Mouse (Mus musculus) hindbrain, postnatal 0 days (tissue): ENCODE results near the gene Cdc40. TPM values are rescaled to one million over a fixed set of nuclear protein-coding genes. Genes with fewer than 3 reads are reported as not detected.

Experiments used
- ATAC-seq: fragments of 200-750 bp; cut with Nextera tagmentation; 2 replicates; pipeline ENCODE4 v1.8.0; 2017; ENCODE audit warnings: mild to moderate bottlenecking, moderate TSS enrichment, moderate library complexity
- DNase-seq: peaks from one replicate; pipeline ENCODE4 v3.0.0-alpha.2; 2015; ENCODE audit warnings: low spot score
- H3K27ac ChIP-seq: fragments of 300-500 bp; sonication (generic); 2 replicates; pipeline ENCODE4 v1.5.1; 2014; ENCODE audit warnings: mild to moderate bottlenecking
- H3K27me3 ChIP-seq: fragments of 300-500 bp; sonication (generic); 2 replicates; pipeline ENCODE4 v1.6.1; 2014; ENCODE audit warnings: low read length, mixed read lengths; ENCODE audit not compliant: insufficient read depth
- H3K36me3 ChIP-seq: fragments of 300-500 bp; sonication (generic); 2 replicates; pipeline ENCODE4 v1.6.1; 2014; ENCODE audit warnings: low read length, mixed read lengths; ENCODE audit not compliant: insufficient read depth
- H3K4me1 ChIP-seq: fragments of 300-500 bp; sonication (generic); 2 replicates; pipeline ENCODE4 v1.6.1; 2014; ENCODE audit warnings: antibody characterized with exemption, low read length, mixed read lengths; ENCODE audit not compliant: insufficient read depth
- H3K4me2 ChIP-seq: fragments of 300-500 bp; sonication (generic); 2 replicates; pipeline ENCODE4 v1.6.1; 2014; ENCODE audit warnings: low read depth, mild to moderate bottlenecking, low read length, moderate library complexity, mixed read lengths
- H3K4me3 ChIP-seq: fragments of 300-500 bp; sonication (generic); 2 replicates; pipeline ENCODE4 v1.5.1; 2014; ENCODE audit warnings: low read length
- H3K9ac ChIP-seq: fragments of 300-500 bp; sonication (generic); replicated peaks from 2 replicates; pipeline ENCODE4 v1.6.1; 2014; ENCODE audit warnings: mild to moderate bottlenecking, low read length, moderate library complexity, mixed read lengths
- H3K9me3 ChIP-seq: fragments of 300-500 bp; sonication (generic); 2 replicates; pipeline ENCODE4 v1.6.1; 2016; ENCODE audit warnings: low read length, mixed read lengths
- CTCF ChIP-seq: IDR thresholded peaks from 2 replicates; pipeline ENCODE4 v1.5.1; 2016; ENCODE audit warnings: antibody characterized with exemption, control low read depth, low read depth
- WGBS: fragments of 180-500 bp; shearing (Covaris S2); extraction: QIAGEN DNeasy Blood & Tissue Kit; methylation state at CpG from one replicate; pipeline ENCODE4 v1.1.7; 2014; 5-methylcytosine and 5-hydroxymethylcytosine counted together
- polyA plus RNA-seq: library from polyadenylated mRNA; unstranded; fragments of >200 nt; fragmentation: Nextera tagmentation; extraction: Ambion mirVana; gene quantifications from 2 replicates; pipeline ENCODE4 v1.2.1, GENCODE M21; 2015
- total RNA-seq: library from RNA; depleted of rRNA; stranded (reverse); fragments of >200 nt; gene quantifications from 2 replicates; pipeline ENCODE4 v1.2.3, GENCODE M21; 2014; rRNA removed

The Cdc40 gene
- total and polyA plus RNA-seq, 2 experiments from 2014 or later = 13.4 to 17.5 TPM

DNA sequence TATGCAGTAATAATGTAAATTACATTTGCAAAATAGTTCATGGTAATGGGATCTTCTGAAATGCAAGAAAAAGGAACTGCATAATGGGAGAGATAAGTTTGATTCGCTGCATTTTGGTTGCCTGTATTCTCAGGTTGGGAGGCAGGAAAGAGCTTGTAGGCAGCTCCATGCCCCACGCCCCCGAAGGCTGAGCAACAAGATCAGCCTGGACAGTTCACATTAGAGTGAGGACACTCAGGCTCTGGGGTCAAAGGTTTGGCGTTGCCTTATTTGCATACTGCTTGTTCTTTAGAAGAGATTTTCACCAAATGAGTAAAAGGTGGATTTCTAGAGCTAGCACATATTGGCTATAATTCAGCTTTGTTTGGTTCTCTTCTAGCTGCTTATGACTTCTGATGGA lies 76.9 kb downstream of the Cdc40 start:
- no peak for TF ChIP-seq CTCF
- Histone ChIP-seq H3K4me2 (no peak overlapping the region), H3K9ac (no peak overlapping the region), H3K36me3 (no peaks in the 10 kb centered on the region), H3K27ac (no peak overlapping the region), H3K4me1 (no peaks in the 10 kb centered on the region), H3K4me3 (no peak overlapping the region), H3K9me3 (no peaks in the 10 kb centered on the region), H3K27me3 (no peaks in the 10 kb centered on the region)
- no peak for ATAC-seq
- DNase-seq = no peak
- 80% methylated on average over 4 of the region's 4 CpGs for WGBS

DNA sequence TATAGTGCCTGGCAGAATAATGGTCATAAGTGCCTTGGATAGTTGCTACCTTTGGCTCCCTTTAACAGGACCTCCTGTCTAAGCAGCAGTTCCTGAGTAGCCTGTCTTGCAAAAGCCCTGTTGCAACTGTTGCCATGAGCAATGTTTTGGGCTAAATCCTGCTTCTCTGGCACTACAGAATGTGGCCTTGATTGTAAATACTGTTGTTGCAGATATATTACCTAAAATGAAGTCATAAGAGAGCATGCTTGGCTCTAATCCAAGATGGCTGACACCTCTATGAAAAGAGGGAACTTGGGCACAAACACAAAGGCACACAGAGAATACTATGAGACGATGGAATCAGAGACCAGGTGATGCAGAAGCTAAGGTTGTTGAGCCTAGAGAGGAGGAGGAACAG lies 77.9 kb downstream of the Cdc40 start:
- Histone ChIP-seq H3K4me1 (no peaks in the 10 kb centered on the region), H3K27ac (no peak overlapping the region), H3K9me3 (no peaks in the 10 kb centered on the region), H3K4me3 (no peak overlapping the region), H3K4me2 (no peak overlapping the region), H3K27me3 (no peaks in the 10 kb centered on the region), H3K36me3 (no peaks in the 10 kb centered on the region), H3K9ac (no peak overlapping the region)
- WGBS = 59% methylated on average over 1 of the region's 1 CpGs
- DNase-seq (no peak), ATAC-seq (no peak)
- no peak for TF ChIP-seq CTCF

DNA sequence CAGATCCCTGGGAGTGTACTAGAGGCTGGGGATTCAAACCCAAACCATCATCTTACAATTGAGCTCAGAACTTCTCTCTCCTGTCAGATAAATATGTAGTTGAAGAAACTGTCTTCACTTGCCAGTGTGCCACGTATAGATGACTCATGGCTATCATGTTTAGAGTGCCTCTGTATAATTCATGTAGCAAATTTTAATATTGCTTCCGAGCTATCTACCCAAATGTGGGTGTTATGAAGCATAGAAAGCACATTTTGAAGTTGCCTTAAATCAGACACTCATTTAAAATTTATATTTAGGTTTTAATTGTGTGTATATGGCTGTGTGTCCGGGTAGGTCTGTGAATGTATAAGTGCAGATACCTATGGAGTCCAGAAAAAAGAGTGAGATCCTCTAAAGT lies 91.0 kb downstream of the Cdc40 start:
- Histone ChIP-seq H3K27ac (no peak overlapping the region), H3K36me3 (no peaks in the 10 kb centered on the region), H3K27me3 (no peaks in the 10 kb centered on the region), H3K4me1 (no peaks in the 10 kb centered on the region), H3K4me2 (no peak overlapping the region), H3K9me3 (no peaks in the 10 kb centered on the region), H3K9ac (no peak overlapping the region), H3K4me3 (no peak overlapping the region)
- ATAC-seq (no peak), DNase-seq (no peak)
- 80% methylated on average over 3 of the region's 3 CpGs for WGBS
- no peak for TF ChIP-seq CTCF

DNA sequence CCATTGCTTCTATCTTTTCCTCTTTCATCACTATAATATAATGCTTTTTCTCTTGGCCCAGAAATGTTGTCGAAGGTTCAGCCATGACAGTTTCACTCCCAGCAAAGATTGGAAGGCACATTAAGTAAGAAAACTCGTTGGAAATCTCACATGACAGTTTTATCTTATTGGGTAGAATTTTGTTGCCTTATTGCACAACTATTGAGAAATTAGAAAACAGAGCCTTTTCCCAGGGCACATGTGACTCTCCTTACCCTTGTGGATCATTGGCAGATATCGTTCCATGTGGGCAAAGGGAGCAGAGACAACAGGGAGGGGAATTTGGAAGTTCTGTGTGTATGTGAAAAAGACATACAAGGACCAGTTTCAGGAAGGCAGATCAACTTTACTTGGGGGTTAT lies 92.7 kb downstream of the Cdc40 start:
- WGBS = 78% methylated on average over 3 of the region's 3 CpGs
- DNase-seq = no peak
- no peak overlapping the region for H3K9ac ChIP-seq
- ATAC-seq = no peak
- no peaks in the 10 kb centered on the region for H3K36me3 ChIP-seq
- H3K27me3 ChIP-seq = no peaks in the 10 kb centered on the region
- H3K4me2 ChIP-seq = no peak overlapping the region
- H3K4me1 ChIP-seq = no peaks in the 10 kb centered on the region
- H3K9me3 ChIP-seq = no peaks in the 10 kb centered on the region
- no peak overlapping the region for H3K27ac ChIP-seq
- H3K4me3 ChIP-seq = no peak overlapping the region
- no peak for TF ChIP-seq CTCF

Other genes starting within 250 kb of the Cdc40 start
- gene Mettl24, start 200.0 kb downstream of the Cdc40 start, total RNA-seq = 0.14 TPM in 1 of 2 replicates, not detected in the other
- gene Mettl24, start 200.0 kb downstream of the Cdc40 start, polyA plus RNA-seq = 1.1 TPM in 2 replicates
- gene Wasf1, start 164 bp upstream of the Cdc40 start, total RNA-seq = 25.5 and 25.7 TPM in 2 replicates
- 94.3 and 104 TPM in 2 replicates for gene Wasf1, start 164 bp upstream of the Cdc40 start, polyA plus RNA-seq
- 2.1 and 2.4 TPM in 2 replicates for gene Gpr6, start 189.0 kb upstream of the Cdc40 start, total RNA-seq
- 0.64 and 0.90 TPM in 2 replicates for gene Gpr6, start 189.0 kb upstream of the Cdc40 start, polyA plus RNA-seq